Mouse (Mus musculus) C2C12 (cell line): ENCODE data around the gene Mon1a.

Source experiments
- CEBPB ChIP-seq: IDR thresholded peaks from one replicate; pipeline ENCODE4 v1.6.1; 2011; ENCODE audit warnings: low read depth, mild to moderate bottlenecking, control low read depth, moderate library complexity
- CTCF ChIP-seq: IDR thresholded peaks from one replicate; pipeline ENCODE4 v1.5.1; 2011; ENCODE audit not compliant: control insufficient read depth, insufficient read depth, insufficient read length
- USF1 ChIP-seq: IDR thresholded peaks from one replicate; pipeline ENCODE4 v1.6.1; 2011; ENCODE audit warnings: low read depth, mild to moderate bottlenecking, control low read depth, moderate library complexity

DNA sequence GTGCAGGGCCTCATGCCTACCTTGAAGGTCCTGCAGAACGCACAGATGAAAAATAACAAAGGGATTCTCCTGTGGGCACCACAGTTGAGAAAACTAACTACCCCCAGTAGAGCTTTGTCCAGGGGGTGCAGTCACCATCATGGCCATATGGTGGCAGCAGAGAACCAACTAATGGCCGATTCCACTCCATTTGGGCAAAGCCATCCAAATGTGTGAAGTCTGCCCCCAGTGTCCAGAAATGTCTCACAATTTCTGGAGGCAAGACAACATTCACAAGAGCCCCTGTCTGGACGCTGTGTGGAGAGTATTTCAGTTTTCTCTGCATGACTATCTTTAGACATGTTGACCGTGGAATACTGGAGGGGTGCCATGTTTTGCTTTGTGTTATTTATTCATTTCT, 16.8 kb downstream of the Mon1a start:
- TF ChIP-seq CTCF: peak; percentile 91
- TF ChIP-seq USF1: no peak
- TF ChIP-seq CEBPB: no peak
